Mouse (Mus musculus) heart, postnatal 0 days (tissue): ENCODE measurements around the gene Ccdc88c.

ENCODE experiments used
- CTCF ChIP-seq: IDR thresholded peaks from 2 replicates; pipeline ENCODE4 v1.5.1; 2016; ENCODE audit warnings: antibody characterized with exemption, control low read depth, low read depth
- EP300 ChIP-seq: IDR thresholded peaks from 2 replicates; pipeline ENCODE4 v1.6.1; 2016; ENCODE audit warnings: antibody characterized with exemption, low read depth

DNA sequence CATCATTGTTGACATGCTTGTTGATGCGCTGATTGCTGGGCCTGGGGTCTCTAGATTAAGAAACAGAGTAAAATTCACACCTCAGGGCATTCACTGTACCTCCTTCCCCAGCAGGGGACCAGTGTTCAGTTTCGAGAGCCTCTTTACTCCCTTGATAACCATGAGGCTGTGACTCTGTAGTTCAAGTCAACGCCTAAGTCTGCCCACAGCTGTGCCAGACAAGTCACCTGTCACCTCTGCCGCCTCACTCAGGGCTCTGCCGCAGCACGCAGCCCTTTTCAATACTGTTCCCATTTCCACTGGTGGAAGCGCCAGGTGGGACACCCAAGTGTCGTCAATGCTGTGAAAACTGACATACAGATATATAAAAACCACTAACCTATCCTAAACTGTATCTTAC, 6.5 kb downstream of the Ccdc88c start:
- TF ChIP-seq CTCF (no peak), EP300 (no peak)
